Mouse (Mus musculus): ENCODE measurements around the gene Dock1.

The Dock1 gene

DNA sequence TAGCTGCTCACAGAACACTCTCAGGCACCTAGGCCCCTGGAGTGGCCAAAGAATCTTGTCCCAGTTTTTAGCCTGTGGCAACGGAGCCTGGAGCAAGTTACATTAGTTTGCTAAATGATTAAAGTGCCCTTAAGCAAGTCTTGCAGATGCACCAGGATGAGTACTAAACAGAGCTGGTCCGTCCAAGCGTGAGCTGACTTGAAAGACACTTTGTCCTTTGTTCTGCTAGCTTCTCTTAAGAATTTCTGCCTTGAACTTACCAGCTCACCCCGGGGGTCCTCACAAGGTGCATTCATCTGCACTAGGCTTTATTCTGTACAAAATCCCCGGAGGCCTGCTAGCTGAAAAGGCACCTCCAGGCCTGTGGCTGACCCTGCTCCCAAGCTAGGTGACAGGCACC is 394.8 kb downstream of the Dock1 start:
- no peak for DNase-seq

DNA sequence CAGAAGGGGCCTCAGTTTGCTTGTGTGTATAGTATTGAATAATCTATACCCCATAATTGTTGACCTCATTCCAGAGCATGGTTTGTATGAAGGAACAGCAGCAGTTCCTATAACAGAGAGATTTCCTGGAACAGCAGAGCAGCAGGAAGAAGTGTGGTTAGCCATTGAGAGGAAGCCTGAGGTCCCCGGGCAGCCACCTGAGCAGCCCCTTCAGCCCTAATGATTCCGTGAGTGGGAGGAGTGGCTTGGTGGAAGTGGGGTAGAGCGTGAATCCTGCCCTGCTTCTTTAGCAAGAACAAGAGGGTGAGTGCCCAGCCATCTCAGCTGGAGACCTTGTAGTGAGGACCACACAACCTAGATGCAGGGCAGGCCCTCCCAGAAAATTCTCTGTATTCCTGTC is 398.4 kb downstream of the Dock1 start:
- no peak for DNase-seq

DNA sequence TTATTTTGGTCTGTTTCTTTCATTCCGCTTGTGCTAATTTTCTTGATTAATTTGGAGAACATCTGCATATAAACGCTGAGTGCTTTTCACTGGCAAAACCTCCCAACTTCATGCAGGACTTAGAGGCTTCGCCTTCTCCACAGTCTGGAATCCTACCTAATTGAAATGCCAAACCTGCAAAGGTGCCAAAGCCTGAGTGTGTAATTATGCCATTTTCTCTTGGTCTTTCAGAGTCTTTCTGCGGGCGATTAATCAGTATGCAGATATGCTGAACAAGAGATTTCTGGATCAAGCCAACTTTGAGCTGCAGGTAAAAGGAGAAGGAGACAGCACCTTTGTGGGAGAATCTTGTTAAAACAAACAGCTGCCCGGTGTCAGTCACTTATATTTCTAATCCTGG is 406.4 kb downstream of the Dock1 start:
- no peak for DNase-seq

DNA sequence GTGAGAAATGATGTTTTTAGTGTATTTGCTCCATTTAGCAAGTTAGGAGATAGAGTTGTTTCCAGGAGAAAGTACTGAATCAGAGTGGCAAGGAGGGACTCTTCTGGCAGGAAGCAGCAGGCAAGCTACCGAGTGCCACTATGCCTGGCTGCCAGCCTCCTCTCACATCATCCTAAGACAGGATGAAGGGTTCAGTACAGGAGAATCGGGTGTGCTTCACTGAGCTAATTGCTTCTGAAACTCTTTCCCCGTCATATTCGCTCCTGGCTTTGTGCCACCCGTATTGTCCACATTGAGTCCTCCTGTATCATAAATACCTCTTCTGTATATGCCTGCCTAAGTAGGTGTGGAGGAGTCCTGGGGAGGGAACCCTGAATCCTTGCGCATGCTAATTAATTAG is 406.9 kb downstream of the Dock1 start:
- peak in 1 of 2 experiments; percentile 23 for DNase-seq

DNA sequence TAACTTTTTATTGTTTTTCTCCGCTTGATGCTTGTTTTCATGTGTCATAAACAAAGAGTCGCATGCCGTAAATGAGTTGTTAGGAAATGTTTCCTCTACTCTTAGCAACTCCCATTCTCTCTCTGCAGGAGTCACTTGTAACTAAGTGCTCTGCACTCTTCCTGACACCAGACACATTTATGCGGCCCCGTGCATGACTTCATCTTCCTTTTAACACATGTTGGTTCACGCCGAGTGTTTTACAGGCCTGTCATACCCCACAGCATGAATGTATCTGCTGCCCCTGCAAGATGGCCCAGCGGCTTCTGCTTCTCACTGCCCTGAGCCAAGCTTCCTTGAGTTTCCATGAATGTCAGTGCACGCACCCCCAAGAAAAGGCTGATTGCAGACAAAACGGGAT is 407.4 kb downstream of the Dock1 start:
- DNase-seq = no peak

DNA sequence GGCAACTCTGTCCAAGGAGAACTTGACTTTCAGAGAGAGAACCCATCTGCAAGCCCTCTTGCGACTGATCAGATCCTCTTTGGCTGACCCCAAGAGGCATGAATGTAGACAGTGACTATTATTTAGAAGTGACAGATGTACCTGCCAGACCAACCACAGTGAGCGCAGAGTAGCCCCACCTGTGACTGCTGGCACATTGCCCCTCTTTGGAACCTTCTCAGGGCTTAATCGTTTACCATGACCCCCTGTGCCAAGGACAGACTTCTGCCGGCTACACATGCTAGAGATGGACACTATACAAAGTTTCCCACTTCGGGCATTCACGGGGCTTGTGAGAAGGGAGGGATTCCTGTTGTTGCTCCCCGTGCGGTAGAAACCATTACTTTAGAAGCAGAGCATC is 413.0 kb downstream of the Dock1 start:
- peak; percentile 91 to 94 for DNase-seq

DNA sequence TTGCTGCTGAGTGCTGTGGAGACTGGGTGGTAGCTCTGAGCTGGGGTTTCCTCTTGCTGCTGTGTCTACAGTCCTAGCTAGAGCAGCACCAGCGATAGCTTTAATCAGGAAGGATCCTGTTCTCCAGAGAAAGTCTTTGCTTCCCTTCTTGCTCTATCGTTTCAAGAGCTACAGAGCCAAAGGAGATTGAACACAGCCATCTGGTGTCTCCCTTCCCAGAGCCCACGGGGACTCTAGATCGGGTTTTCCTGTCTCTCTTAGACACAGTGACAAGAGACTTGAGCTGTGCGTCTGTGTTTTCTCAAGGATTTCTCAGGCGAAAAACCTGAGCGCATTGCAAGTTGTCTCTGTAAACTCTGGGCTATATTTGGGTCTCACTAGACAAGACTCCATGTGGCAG is 413.6 kb downstream of the Dock1 start:
- DNase-seq = peak in 1 of 2 experiments; percentile 41

DNA sequence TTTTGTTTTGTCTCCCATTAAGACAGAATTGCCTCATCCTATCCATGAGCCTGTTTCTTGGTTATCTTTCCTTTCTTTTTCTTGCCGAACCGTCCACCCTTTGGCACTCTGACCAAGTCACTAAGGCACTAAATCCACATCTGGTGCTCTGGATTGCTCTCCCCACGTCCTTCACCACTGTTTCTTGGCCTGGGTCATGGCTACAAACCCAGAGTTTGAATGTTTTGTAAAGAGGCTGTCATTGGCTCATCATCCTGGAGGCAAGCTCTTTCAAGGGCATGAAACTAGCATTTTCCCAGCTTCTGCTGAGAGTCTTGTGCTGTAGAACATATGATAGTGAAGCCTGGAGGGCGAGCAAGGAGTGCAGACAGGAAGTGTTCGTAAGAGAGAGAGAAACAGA is 416.1 kb downstream of the Dock1 start:
- DNase-seq = no peak

DNA sequence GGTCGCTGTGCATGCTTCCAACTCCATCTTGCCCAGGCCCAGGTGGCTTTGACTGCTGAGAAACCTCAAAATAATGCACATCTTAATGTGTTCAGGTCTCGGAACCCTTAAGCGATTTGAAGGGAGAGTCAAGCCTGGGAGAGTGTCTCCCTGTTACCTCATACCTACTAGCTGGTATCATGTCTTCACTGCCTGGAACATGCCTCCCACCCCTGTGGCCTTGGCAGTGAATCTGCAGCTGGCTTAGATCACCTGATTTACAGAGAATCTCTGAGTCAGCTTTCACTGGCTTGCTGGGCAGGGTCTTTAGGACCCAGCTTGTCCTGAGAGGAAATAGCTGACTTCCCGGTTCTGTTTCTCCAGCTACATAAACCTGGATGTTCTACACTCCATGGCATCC is 419.2 kb downstream of the Dock1 start:
- no peak for DNase-seq

DNA sequence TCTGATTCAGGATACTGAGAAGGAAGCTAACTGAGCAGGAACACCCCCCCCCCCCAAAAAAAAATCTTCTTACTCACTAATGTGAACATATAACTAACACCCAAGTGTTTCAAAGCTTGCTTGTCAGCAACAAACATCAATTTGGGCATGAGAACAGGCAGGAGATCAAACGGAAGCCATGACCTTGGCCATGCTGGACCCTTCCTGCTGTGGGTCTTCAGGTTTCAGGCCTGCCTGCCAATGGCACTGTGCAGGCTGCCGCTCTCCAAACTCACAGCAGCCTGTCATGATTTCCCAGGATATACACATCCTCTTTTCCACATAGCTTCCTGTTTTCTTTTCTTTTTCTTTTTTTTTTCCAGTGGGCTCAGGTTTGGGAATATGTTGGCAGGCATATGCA is 423.4 kb downstream of the Dock1 start:
- peak; percentile 21 to 38 for DNase-seq

DNA sequence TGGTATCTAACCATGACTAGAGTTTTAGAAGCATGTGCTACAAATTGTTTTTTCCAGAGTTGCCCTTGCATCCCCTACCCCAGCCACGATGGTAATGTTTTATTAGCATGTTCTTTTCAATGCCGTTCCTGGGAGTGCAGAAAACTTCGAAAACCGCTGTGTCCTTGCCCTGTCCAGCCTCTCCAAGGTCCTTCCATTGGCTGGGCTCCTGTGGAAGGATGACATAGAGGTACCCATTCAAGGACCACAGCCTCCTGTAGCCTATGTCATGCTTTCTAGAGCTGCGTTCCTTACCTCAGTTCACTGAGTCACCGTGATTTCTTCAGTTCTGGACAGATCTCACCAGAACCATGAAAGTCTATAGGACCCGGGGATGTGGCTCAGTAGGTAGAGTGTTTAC is 431.5 kb downstream of the Dock1 start:
- DNase-seq = no peak

DNA sequence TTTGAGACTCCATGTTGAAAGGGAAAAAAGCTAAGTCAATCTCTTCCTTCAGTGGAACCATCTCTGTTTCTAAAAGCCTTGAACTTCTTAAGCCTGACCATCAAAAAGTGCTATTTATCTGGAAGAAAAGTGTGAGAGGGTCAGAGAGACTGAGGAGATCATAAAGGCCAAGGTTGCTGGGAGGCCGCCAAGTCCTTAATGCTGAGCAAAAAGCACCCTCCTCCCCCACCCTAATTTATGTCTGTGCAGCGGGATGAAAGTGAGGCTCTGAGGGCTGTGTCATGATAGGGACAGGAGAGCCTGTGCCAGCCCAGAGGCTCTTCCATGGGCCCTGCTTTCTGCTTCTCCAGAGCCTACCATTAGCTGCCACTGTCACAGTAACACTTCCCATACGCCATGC is 436.1 kb downstream of the Dock1 start:
- DNase-seq = no peak

DNA sequence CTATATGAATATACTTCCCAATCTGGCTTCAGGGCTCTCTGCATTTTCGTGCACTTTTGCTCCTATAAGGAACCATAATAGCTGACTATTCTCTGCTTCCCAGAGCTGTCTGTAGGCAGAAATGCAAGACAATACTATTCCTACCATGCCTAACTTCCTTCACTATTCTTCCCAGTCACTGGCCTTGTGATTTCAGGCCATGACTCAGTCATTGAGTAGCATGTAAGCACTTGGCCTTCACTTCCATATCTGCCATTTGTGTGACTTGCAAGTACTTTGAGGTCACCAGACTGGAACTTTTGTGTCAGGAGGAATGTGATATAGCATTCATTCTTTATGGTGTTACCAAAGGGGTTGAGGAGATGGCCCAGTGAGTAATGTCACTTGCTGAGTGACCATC is 439.9 kb downstream of the Dock1 start:
- no peak for DNase-seq

DNA sequence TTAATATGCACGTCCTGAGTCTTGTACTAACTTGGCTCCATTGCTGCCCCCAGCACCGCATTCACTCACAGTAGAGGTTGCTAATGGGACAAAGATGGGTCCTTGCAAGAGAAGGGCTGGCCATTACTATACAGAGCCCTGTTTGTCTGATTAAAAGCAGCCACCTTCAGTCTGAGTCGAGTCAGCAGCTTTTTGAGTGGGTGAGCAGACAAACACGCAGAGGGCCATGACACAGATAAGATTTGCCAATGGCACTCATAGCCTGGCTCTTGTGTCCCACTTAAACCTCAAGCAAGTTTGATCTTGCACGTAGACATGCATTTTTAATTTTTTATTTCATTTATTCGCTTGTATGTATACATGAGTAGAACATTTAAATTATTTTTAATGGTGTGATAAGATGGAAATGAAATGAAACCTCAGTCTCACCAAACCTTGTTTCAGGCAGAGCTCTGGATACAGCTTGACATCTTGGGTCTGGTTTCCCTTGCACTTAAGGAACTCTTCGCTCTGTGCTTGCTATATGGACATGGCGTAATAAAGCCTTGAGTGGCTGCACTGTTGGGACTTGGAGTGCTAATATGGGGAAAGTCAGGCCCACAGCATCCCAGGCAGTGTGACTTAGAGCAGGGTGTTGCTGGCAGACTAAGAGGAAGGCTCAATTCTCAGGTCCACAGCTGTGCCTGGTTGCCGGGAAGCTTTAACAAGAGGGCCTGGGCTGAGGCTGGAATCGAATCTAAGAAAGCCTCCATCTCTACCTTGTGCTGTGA is 455.0 kb downstream of the Dock1 start:
- no peak for DNase-seq

DNA sequence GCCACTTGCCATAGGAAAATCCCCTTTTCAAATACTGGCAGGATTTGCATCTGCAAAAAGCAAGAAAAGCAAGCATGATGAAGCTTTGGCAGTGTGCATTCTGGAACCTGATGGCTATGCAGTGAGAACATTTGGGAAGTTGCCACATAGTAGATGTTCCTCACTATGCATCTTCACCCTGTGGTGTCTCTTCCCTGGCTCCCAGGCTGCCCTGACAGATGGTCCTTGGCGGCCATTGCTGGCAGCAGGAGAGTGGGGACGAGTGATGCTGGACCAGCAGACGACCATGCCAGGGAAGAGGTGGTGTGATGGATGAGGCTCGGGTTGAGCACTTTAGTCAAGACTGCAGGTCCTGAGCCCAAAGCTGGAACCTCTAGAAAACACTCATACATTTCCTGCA is 462.0 kb downstream of the Dock1 start:
- DNase-seq = peak; percentile 72 to 85

DNA sequence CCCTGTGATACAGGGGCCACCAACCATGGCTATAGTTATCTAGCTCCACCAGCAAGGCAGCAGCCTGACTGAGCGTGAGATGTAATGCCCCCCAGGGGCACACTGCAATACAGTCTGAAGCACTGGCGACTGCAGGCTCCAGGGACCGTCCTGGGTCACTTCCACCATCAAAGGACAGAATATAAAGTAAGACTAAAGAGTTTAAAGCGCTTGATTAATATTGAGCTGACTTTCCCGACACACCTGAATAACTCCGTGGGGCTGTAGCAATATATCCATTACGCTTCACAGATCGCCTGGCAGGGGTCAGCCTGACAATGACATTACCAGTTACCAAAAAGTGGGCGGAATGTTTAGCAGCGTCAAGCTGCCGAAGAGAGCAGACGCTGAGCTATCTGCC is 464.2 kb downstream of the Dock1 start:
- no peak for DNase-seq

DNA sequence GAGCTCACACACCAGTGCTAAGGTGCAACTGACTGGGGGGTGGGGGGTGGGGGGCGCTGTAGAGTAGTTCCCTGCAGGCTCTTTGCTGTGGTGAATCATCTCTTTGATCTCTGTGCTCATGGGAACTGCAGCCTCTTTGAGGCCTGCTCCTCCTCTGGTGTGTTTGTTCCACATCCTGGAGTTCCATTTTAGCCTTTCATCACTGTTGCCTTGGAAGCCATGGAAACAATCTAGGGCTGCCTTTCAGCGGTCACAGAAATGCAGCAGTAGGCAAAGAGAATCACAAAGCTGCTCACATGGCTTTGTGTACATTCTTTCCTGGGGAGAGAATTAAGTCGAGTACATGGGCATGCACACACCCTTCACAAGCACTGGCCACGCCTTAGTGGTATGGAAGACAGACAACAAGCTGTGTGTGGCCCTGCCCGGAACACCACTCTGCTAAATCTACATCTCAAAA is 468.7 kb downstream of the Dock1 start:
- DNase-seq = no peak

DNA sequence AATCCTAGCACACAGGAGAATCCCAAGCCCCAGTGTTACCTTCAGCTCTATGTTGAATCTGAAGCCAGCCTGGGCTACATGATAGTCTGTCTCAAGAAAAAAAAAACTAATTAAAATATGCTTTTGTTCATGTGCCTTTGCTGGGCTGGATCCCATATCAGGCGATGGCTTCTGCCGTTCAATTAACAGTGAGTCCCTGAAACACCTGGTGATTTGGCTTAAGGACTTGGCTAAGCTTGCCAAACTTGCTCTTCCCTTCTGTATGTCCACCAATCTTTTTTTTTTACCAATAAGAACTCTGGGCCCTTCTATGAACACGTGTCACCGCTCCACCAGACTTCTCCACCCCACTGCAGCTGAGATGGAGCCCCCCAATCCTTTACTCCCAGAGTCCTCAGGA is 474.3 kb downstream of the Dock1 start:
- peak; percentile 30 to 40 for DNase-seq

DNA sequence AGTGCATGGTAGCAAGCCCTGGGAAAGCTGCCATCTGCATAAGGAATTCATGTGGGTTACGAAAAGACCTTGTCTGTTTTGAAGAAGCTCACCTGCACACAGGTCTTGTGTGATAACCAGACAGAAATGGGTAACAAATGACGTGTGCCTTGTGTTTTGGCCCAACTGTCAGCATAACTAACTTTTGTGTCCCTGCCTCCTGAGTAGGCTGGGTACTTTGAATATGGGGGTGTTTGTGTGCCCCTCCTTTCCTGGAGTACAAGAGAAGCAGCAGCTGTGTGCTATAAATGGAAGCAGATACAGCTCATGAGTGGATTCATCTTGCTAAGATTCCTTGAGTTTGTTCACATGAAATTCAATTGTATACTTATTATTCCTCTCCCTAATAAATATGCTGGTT is 480.5 kb downstream of the Dock1 start:
- DNase-seq = no peak

DNA sequence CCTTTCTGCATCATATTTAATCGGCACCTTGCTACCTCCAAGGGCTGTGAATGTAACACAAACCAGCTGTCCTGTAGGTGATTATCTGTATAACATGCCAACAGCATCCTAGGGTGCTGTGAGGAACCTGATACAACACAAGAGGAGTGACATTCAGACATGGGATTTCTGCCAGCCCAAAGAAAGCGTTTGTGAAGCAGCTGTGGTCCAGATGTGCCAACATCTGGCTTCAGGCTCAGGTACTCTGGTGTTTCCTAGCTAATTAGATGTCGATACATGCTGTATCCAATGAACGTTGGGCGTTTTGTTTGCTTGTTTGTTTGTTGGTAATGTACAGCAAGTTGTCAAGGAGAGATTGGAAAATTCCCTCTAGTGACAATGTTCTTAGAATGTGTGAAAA is 487.1 kb downstream of the Dock1 start:
- no peak for DNase-seq

DNA sequence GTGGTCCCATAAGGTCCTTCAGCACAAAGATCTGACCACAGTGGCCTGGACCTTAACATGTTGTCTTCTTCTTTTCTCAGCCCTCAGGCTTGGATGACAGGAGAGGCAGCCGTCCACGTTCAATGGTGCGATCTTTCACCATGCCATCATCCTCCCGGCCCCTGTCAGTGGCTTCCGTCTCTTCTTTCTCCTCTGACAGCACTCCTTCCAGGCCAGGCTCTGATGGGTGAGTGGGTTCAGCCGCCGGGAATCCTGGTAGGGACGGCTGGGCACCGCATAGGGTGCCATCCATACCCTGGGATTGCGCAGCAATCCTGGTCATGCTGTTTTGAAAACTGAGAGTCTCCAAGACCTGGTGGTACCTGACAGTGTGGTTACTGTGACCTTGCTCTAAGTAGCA is 487.9 kb downstream of the Dock1 start:
- DNase-seq = no peak

DNA sequence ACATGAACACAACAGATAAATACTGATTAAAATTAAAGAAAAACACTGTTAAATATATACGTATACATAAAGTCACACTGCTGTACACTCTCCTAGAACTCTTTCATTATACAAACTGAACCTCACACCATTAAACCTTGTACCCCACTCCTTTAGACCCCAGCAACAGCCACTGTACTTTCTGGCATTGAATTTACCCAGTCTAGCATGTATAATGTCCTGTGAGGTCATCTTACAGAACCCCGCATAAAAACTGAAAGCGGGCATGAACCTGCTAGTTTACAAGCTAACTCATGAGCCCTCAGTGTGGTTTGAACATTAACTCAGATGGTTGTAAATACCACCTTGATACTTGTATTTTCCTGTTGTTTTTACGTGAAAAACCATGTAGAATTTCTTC is 489.2 kb downstream of the Dock1 start:
- no peak for DNase-seq

DNA sequence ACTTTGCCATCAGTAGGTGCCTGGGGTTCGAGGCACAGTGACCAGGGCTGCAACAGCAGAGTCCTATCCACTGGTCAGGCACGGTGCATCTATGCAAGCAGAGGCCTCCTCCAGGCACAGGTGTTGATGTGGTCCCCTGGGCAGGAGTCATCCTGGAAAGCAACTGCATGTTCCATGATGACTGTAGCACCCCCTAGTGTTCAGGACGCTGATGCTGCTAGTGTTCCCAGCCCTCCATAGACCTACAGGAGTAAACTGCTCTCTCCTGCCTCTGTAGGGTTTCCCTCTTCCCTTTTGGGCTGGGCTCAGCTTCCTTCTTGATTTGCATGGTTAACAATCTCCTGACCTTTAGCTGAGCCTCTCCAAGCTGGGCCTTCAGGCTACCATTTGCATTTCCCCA is 494.7 kb downstream of the Dock1 start:
- DNase-seq = peak; percentile 63 to 77

DNA sequence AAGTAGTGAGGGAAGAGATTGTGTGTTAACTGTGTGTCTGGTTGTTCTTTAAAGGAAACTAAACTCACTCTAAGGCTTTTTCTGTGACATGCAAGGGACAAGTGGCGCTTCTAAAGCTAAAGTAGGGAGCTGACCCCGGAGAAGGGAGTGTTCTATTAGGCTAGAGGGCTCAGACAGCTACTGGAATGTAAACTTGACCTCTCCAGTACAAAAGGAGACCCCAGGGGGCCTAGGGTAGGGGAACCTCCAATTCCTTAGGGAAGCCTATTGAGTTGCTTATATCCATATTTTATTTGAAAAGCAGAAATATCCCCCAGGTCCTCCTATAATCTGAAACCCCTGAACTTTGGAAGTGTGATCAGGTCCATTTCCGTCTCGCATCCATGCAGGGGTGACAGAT is 499.5 kb downstream of the Dock1 start:
- no peak for DNase-seq

DNA sequence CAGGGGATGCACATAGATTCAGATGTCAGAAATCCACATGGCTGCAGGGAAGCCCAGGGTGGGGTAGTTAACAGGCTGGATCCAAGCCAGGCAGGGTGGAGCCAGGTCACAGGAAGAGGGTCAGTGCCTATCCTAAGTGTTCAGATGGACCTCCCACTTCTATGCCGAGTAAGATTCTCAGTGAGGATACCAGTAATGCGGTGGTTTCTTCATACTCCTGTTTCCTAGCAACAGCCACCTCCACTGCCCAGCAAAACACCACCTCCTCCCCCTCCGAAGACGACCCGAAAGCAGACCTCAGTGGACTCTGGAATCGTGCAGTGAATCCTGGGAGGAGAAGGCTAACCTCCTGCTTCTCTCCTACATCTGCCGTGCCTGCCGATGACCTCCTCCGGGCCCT is 501.8 kb downstream of the Dock1 start:
- peak; percentile 9 to 16 for DNase-seq

Measured in cerebellum, postnatal 14 days (tissue).